Mouse (Mus musculus): ENCODE measurements at regions not wholly inside any gene's neighbourhood (a gene's known extent, or its start where the extent isn't known, plus 50 kb on each side); places are given as distances from the start of the nearest gene placed in this dataset.

DNA sequence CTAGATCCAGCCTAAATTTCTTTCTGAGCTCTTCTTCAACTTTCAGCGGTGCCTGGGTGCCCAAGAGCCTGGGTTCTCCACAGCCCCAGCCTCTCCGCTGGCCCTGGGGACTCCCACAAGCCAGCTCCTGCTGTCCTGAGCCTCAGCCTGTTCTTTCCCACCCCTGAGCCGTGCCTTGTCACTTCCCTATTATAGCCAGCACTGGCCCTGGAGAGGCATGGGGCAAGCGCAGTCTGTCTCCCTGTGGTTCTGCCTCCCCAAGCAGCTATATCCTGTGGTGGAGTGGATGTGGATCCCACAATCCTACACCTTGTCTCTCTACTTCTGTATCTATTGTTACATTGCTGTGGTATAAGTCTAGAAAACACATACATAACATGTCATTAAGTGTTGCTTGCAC lies 128.6 kb upstream of the Hgf start:
- DNase-seq, result no peak
- no peak overlapping the region for H3K9ac ChIP-seq (ENCODE audit: low read depth, low read length)
- intact Hi-C loops (cut with DNase I), result no loop called here
- no peaks in the 10 kb centered on the region for H3K27me3 ChIP-seq (ENCODE audit: control insufficient read depth, insufficient read depth, low read length)
- H3K36me3 ChIP-seq (ENCODE audit: control insufficient read depth, insufficient read depth, low read length), result no peaks in the 10 kb centered on the region
- H3K4me3 ChIP-seq, result no peak overlapping the region
- H3K4me1 ChIP-seq (ENCODE audit: control insufficient read depth, insufficient read depth, low read length), result no peaks in the 10 kb centered on the region
- TF ChIP-seq EP300 (IDR thresholded peaks at IDR 0.05; ENCODE audit: insufficient read depth, low read depth, low read length) (no peak), CTCF (IDR thresholded peaks at IDR 0.05) (no peak), POLR2A (IDR thresholded peaks at IDR 0.05; ENCODE audit: insufficient read depth, low read depth, low read length) (no peak)
- WGBS, result 85% methylated on average over 4 of the region's 4 CpGs
- H3K79me2 ChIP-seq (replicated peaks; ENCODE audit: control insufficient read depth, insufficient read depth, low read length), result no peaks in the 10 kb centered on the region
- H3K27ac ChIP-seq, result no peak overlapping the region

DNA sequence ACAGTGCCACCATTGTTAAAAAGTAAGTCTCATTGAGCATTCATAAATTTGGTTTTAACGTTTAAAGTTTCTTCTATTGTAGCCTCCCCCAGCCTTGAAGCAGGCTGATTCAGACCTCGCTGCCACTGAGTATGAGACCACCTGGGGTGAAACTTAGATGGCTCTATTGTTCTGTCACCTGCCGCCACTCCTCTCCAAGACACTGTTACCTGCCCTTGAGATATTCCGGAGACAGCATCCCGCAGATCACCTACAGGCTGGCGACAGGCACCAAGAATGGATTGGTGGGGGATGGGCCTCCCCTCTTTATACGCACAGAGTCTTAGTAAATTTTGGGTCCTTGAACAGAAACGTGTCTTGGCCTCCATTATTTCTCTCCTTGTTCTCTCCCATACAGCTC lies 128.0 kb upstream of the Hgf start:
- no peak overlapping the region for H3K9ac ChIP-seq (ENCODE audit: low read depth, low read length)
- H3K27me3 ChIP-seq (ENCODE audit: control insufficient read depth, insufficient read depth, low read length), result no peaks in the 10 kb centered on the region
- intact Hi-C loops (cut with DNase I), result no loop called here
- DNase-seq, result no peak
- WGBS, result 72% methylated on average over 8 of the region's 8 CpGs
- no peaks in the 10 kb centered on the region for H3K36me3 ChIP-seq (ENCODE audit: control insufficient read depth, insufficient read depth, low read length)
- TF ChIP-seq POLR2A (IDR thresholded peaks at IDR 0.05; ENCODE audit: insufficient read depth, low read depth, low read length) (no peak), EP300 (IDR thresholded peaks at IDR 0.05; ENCODE audit: insufficient read depth, low read depth, low read length) (no peak), CTCF (IDR thresholded peaks at IDR 0.05) (no peak)
- no peak overlapping the region for H3K4me3 ChIP-seq
- no peaks in the 10 kb centered on the region for H3K4me1 ChIP-seq (ENCODE audit: control insufficient read depth, insufficient read depth, low read length)
- no peaks in the 10 kb centered on the region for H3K79me2 ChIP-seq (replicated peaks; ENCODE audit: control insufficient read depth, insufficient read depth, low read length)
- no peak overlapping the region for H3K27ac ChIP-seq

DNA sequence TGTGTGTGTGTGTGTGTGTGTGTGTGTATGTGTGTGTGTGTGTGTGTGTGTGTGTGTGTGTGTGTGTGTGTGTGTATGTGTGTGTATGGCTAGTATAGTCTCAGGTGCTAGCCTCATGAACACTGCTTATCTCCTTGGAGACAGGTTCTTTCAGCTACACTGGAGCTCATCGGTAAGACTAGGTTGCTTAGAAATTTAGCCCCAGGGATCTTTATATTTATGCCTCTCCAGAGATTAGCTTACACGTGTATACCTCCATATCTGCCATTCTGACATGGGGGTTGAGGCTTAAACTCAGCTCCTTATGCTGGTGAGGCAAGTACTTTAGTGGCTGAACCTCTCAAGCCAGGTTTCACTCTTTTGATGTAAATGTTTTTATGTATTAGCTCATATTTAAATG lies 127.0 kb upstream of the Hgf start:
- Histone ChIP-seq H3K36me3 (ENCODE audit: control insufficient read depth, insufficient read depth, low read length) (no peaks in the 10 kb centered on the region), H3K27ac (no peak overlapping the region), H3K4me1 (ENCODE audit: control insufficient read depth, insufficient read depth, low read length) (no peaks in the 10 kb centered on the region), H3K79me2 (replicated peaks; ENCODE audit: control insufficient read depth, insufficient read depth, low read length) (no peaks in the 10 kb centered on the region), H3K4me3 (no peak overlapping the region), H3K9ac (ENCODE audit: low read depth, low read length) (no peak overlapping the region), H3K27me3 (ENCODE audit: control insufficient read depth, insufficient read depth, low read length) (no peaks in the 10 kb centered on the region)
- TF ChIP-seq CTCF (IDR thresholded peaks at IDR 0.05) (no peak), POLR2A (IDR thresholded peaks at IDR 0.05; ENCODE audit: insufficient read depth, low read depth, low read length) (no peak), EP300 (IDR thresholded peaks at IDR 0.05; ENCODE audit: insufficient read depth, low read depth, low read length) (no peak)
- DNase-seq, result no peak
- WGBS, result 55% methylated on average over 2 of the region's 2 CpGs
- intact Hi-C loops (cut with DNase I), result no loop called here

DNA sequence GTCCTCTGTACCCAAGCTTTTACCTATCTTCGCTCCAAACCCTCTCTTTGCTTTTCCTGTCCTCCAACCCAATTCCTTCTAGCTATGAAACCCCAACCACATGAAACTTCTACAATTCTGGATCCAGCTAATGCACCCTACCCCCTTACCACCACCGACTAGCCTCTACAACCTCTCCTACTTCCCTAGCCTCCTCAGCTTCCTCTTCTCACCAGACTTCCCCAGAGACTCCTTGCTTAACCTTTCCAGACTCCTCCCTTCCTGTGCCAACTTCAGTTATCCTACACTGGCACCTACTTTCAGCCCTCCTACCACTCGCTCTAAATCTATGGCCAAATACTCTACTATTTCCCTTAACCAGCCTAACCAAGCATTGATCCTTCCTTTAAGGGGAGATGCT lies 118.7 kb upstream of the Hgf start:
- no peaks in the 10 kb centered on the region for H3K79me2 ChIP-seq (replicated peaks; ENCODE audit: control insufficient read depth, insufficient read depth, low read length)
- intact Hi-C loops (cut with DNase I), result no loop called here

DNA sequence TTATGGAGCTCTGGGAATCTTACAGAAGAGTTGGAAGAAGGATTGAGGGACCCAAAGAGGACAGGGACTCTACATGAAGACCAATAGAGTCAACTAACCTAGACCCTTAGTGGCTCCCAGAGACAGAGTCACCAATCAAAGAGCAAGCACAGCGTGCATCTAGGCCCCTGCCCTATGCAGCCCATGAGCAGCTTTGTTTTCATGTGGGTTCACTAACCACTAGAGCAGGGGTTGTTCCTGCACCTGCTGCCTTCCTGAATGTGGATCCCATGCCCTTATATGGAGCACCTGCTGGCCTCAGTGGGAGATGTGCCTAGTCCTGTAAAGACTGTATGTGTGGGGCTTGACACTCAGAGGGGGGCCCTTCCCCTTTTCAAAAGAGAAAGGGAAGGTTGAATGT lies 108.2 kb upstream of the Hgf start:
- H3K27me3 ChIP-seq (ENCODE audit: control insufficient read depth, insufficient read depth, low read length), result no peaks in the 10 kb centered on the region
- intact Hi-C loops (cut with DNase I), result no loop called here
- no peaks in the 10 kb centered on the region for H3K79me2 ChIP-seq (replicated peaks; ENCODE audit: control insufficient read depth, insufficient read depth, low read length)
- no peak overlapping the region for H3K4me3 ChIP-seq
- no peak for DNase-seq
- no peaks in the 10 kb centered on the region for H3K36me3 ChIP-seq (ENCODE audit: control insufficient read depth, insufficient read depth, low read length)
- TF ChIP-seq CTCF (IDR thresholded peaks at IDR 0.05) (no peak), POLR2A (IDR thresholded peaks at IDR 0.05; ENCODE audit: insufficient read depth, low read depth, low read length) (no peak), EP300 (IDR thresholded peaks at IDR 0.05; ENCODE audit: insufficient read depth, low read depth, low read length) (no peak)
- no peaks in the 10 kb centered on the region for H3K4me1 ChIP-seq (ENCODE audit: control insufficient read depth, insufficient read depth, low read length)
- no peak overlapping the region for H3K9ac ChIP-seq (ENCODE audit: low read depth, low read length)
- no peak overlapping the region for H3K27ac ChIP-seq
- WGBS, result 97% methylated on average over 1 of the region's 1 CpGs

More for the DNA sequence above, 118.7 kb upstream of the Hgf start:
- Histone ChIP-seq H3K4me3 (no peak overlapping the region), H3K27me3 (ENCODE audit: control insufficient read depth, insufficient read depth, low read length) (no peaks in the 10 kb centered on the region), H3K36me3 (ENCODE audit: control insufficient read depth, insufficient read depth, low read length) (no peaks in the 10 kb centered on the region), H3K27ac (no peak overlapping the region), H3K9ac (ENCODE audit: low read depth, low read length) (no peak overlapping the region), H3K4me1 (ENCODE audit: control insufficient read depth, insufficient read depth, low read length) (no peaks in the 10 kb centered on the region)
- no peak for DNase-seq
- 68% methylated on average over 3 of the region's 3 CpGs for WGBS
- TF ChIP-seq CTCF (IDR thresholded peaks at IDR 0.05) (no peak), POLR2A (IDR thresholded peaks at IDR 0.05; ENCODE audit: insufficient read depth, low read depth, low read length) (no peak), EP300 (IDR thresholded peaks at IDR 0.05; ENCODE audit: insufficient read depth, low read depth, low read length) (no peak)

DNA sequence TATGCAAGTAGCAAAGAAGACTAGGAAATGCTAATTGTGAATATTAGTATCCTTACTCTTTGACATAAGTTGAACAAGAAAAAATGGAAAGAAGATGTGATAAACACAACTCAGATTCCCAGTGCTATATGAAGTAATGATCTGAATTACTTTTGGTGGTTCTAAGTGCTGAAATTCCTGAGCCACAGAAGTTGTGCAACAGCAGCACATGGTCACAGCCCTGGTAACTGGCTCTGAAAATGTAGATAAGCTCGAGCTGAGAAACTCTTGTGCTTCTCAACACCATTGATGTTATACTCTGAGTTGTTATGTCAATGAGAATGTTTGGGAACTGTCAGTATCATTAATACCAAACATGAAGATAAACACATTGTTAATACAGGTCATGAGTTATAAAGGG lies 106.3 kb upstream of the Hgf start:
- H3K36me3 ChIP-seq (ENCODE audit: control insufficient read depth, insufficient read depth, low read length), result no peaks in the 10 kb centered on the region
- no peak for DNase-seq
- no peaks in the 10 kb centered on the region for H3K79me2 ChIP-seq (replicated peaks; ENCODE audit: control insufficient read depth, insufficient read depth, low read length)
- H3K27me3 ChIP-seq (ENCODE audit: control insufficient read depth, insufficient read depth, low read length), result no peaks in the 10 kb centered on the region
- H3K27ac ChIP-seq, result no peak overlapping the region
- 11% methylated on average over 1 of the region's 1 CpGs for WGBS
- TF ChIP-seq POLR2A (IDR thresholded peaks at IDR 0.05; ENCODE audit: insufficient read depth, low read depth, low read length), result no peak
- no peak for TF ChIP-seq CTCF (IDR thresholded peaks at IDR 0.05)
- no peak overlapping the region for H3K4me3 ChIP-seq
- H3K4me1 ChIP-seq (ENCODE audit: control insufficient read depth, insufficient read depth, low read length), result no peaks in the 10 kb centered on the region
- H3K9ac ChIP-seq (ENCODE audit: low read depth, low read length), result no peak overlapping the region
- intact Hi-C loops (cut with DNase I), result no loop called here

Measured in heart, adult 2 months (tissue).